Mouse (Mus musculus) granulocyte monocyte progenitor cell, adult 5-6 weeks (primary cell): ENCODE results near the gene Sbno1. TPM values are rescaled to one million over a fixed set of nuclear protein-coding genes. Genes with fewer than 3 reads are reported as not detected.
"Not testable (repeated sequence)": the region's sequence is repeated elsewhere in the genome, so short reads cannot be mapped to it uniquely, and the experiment has no call there.

ENCODE experiments used
- ATAC-seq: replicated peaks from 2 replicates; pipeline ENCODE4 v1.8.0; 2016; ENCODE audit warnings: mild to moderate bottlenecking, moderate TSS enrichment, inconsistent platforms; ENCODE audit not compliant: poor library complexity, severe bottlenecking
- total RNA-seq, 2 experiments: library from RNA; stranded (forward) in 1 of 2; stranded (reverse) in 1 of 2; fragments of 200-712, 200-1000 nt in 1 of 2; fragments of >200 nt in 1 of 2; fragmentation: Nextera tagmentation in 1 of 2; gene quantifications; 2 replicates each; pipeline ENCODE4 v1.2.3; 2014 to 2017

Sbno1 gene
- total RNA-seq, 2 experiments from 2014 or later: 135 to 167 TPM

DNA sequence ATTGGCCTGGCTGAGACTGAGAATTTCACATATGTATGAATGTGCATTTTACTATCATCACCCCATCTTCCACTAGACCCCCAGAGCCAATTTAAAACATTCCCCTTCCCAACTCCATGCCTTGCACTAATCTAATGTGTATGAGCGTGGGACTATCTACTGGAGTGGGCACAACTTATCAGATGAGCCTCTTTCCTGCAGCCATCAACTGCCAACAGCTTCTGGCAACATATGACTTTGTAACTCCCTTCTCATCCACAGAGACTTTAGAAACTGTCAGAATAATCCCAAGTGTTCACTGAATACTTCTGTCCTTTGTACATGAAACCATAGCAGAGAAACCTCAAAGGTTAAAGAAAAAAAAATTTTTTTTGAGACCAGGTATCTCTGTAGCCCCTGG, 45.7 kb downstream of the Sbno1 start:
- no peak for ATAC-seq

DNA sequence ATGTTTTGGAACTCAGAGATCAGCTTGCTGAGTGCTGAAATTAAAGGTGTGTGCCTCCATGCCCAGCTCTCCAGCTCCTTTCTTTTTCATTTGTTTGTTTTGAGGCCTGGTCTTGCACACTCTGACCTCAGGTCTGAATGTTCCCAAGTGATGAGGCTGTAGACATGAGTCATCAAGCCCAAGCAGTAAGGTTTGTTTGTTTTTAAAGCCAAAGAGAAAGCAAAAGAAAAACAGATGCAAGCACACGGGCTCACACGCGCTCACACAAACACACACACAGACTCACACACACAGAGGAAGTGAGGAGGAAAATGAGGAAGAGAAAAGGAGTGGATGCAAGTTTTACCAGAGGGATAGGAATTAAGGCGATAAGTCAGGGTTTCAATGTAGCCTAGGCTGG, 48.7 kb downstream of the Sbno1 start:
- peak; percentile 22; the same call in 1 of the 2 replicates for ATAC-seq

DNA sequence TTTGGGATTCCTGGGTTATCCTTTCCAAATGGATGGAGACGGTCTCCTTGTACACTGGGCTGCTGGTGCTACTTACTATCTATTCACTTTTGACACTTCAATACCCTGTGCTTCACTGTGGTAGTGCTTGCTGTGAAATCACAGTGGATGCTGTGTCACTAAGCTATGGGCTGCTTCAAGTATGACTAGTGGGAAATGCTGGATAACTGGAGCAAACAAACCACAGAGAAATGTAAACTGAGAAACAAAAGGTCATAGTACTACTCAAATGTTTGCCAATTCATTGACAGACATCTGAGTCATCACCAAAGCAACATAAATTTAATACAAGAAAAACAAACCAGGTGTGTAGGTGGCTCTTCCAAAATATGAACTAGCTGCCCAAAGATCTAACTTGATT, 49.4 kb downstream of the Sbno1 start:
- no peak for ATAC-seq

DNA sequence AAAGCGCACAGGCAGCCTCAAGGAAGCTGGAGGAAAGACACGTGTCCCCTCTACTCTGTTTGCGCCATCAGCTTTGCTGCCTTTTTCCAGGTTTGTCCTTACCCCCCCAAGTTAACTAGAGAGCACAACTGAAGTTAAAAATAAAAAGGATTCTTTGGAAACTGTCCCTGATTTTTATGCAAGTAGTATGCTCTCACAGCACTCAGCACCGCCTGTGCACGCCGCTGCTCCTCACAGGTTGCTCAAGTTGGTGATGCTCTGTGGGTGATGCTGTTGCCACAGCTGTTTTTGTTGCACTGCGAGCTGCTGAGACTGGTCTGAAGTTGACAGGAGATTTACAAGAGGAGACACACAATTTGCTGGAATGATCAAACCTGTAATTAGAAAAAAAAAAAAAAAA, 51.5 kb downstream of the Sbno1 start:
- no peak for ATAC-seq

DNA sequence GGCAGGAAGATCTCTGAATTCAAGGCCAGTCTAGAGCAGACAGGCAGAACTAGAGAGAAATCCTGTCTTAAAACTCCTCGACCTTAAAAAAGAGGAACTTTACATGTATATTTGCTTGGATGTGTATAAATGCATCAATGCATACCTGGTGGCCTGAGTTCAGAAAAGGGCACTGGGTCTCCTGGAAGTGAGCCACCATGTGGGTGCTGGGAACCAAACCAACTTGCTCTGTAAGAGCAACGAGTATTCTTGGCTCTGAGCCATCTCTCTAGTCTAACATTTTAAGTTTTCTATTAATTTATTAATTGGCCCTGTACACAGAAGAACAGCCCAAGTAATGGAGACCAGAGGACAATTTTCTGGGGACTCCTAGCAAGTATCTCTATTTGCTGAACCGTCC, 59.1 kb downstream of the Sbno1 start:
- no peak for ATAC-seq

GRCm38 (mm10) chr5:124365754-124366153, 60.0 kb downstream of the Sbno1 start:
- ATAC-seq: no peak

DNA sequence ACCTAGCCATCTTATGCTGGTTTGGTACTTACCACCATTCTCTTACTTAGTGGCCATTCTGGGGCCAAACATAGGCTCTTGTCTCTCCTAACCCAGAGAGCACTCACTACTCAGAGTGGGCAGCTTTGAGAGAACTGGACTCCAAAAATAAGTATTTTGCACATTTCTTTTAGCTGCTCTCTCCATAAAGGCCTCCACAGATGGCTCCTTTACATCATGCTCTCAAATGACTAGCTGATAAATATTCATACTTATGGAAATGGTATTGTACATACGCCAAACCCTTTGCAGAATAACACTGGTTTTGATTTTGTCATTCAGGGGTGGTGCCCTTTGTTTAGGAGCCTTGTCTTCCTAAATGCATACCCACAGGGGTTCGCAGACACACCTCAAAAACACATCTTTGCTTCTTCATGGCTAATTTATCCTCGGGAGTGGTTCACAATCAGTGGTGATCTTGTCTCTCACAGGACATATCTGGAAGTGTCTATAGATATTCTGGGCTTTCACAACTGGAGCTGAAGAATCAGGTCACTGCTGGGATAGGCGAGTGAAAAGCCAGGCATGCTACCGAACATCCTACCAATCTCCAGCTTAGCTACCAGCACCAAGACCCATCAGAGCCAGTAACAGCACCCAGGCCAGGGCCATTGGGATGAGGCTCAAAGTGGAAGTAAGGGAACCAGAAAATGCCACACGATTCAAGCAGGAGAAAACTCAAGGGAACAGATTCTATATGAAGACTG, 61.5 kb downstream of the Sbno1 start:
- ATAC-seq: no peak

GRCm38 (mm10) chr5:124362982-124363381, 62.8 kb downstream of the Sbno1 start, which contains the start of gene Cdk2ap1:
Gene Cdk2ap1, minus strand, starts transcription at chr5:124363082.
- not testable (repeated sequence) for ATAC-seq

- no peak for ATAC-seq
Observed at GRCm38 (mm10) chr5:124359641-124360040, 66.2 kb downstream of the Sbno1 start.

- ATAC-seq: no peak
Observed at GRCm38 (mm10) chr5:124356695-124357094, 69.1 kb downstream of the Sbno1 start.

DNA sequence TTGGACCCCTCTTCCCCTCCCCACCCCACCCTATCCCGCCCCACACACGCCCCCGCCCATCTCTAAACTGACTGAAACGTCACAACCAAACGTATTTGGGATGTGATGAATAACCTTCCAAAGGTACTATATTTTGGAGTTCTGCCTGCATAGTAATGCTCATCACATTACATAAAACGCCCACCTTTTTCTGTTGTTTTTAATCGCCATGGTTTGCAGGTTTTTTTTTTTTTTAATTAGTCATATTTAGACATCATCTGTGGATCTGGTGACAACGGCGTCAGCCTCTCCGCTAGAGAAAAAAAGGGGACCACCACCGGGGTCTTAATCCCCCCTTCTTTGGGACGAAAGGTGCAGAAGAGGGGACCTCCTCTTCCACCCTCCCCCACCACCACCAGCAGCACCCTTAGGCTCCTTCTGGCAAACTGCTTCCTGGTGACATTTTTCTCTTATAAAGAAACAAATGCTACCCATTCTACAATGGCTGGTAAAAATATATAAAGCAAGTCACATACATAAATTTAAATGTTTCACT, 70.3 kb downstream of the Sbno1 start:
- ATAC-seq: no peak

GRCm38 (mm10) chr5:124354574-124355424, 71.0 kb downstream of the Sbno1 start:
- ATAC-seq: peak; percentile 25

DNA sequence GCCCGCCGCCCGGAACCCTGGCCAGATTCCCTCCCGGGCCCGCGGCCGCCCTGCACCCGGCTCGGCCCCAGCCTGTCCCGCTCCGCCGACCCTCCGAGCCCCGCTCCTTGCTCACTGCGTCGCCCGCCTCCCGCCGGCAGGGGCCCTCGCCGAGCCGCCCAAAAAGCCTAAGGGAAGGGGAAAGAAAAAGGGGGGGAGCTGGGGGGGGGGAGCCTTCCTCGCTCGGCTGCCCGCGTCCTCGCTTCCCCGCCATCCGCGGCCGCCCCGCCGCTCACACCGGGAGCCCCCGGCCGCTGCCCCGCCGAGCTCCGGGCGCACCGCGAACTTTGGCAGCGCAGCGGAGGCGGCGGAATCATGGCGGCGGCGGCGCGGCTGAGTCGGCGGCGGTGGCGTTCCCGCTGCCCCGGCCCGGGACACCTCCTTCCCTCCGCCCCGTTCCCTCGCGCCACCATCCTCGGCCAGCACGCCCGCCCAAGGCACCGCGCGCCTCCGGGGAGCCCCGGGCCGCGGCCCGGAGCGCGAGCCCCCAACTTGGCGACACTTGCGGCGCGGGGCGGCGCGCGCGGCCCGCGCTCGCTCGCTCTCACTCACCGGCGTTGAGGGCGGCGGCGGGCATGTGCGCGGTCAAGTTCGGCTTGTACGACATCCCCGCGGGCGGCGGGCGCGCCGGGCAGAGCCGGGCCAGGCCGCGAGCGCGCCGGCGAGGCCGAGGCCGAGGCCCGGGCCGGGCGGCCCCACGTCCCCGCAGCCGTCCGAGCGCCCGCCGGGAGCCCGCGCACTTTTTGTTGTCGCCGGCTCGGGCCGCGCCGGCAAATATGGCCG, 71.9 kb downstream of the Sbno1 start:
- ATAC-seq: peak; percentile 24

GRCm38 (mm10) chr5:124353011-124353725, 72.6 kb downstream of the Sbno1 start:
- peak; percentile 12 for ATAC-seq

DNA sequence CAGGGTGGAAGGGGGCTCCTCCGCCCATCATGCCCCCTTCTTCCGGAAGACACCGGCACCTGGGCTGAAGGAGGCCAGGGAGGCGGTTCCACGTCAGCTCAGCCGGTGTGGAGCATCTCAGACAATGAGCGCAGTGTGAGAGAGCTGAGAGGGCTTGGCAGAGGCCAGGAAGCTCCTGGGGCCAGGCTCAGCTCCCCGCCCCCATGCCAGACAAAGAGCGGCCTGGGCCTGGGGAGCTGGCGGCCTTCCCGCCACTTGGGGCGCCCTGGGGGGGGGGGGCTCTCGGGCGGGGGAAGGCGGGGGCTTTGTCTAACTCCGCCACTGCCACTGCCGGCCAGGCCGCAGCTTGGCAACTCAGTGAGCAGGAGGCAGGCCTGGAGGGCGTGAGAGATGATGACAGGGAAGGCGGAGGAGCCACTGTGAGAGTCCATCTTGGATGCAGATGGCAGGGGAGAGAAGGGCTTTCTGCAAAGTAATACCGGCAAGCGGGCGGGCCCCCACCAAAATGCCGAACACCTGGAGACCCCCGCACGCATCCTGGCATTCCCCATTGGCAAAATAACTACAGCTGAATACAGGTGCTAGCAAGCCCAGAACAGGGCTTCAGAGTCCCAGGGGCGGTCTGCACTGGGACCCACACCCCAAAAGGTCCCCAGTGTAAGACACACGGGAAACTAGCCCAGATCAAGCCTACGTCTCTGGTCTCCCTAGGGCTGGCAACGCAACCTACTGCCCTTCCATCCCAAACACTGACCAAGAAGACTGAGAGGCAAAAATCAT, 73.5 kb downstream of the Sbno1 start:
- ATAC-seq: peak; percentile 60

- no peak for ATAC-seq
Observed at GRCm38 (mm10) chr5:124351604-124352003, 74.2 kb downstream of the Sbno1 start.

DNA sequence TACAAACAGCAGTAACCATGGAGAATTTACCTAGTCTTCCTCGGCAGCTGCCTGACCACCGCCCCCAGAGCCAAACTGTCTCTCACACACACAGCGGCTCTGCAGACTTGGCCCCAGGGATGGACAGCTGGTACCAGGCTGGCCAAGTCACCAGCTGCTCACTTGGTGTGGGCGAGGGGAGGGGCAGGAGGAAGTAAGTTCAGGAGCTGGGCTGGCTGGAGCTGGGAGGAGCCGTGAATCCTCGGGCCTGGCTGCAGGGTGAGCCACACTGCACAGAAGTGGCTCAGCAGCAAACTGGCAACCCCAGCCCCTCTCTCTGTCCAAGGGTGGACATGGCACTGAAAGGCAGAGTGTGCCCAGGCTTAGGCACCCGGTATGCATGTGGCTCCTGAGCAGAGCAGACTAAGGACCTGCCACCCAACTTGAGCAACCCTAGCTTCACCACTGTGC, 74.7 kb downstream of the Sbno1 start:
- ATAC-seq: peak; percentile 61

DNA sequence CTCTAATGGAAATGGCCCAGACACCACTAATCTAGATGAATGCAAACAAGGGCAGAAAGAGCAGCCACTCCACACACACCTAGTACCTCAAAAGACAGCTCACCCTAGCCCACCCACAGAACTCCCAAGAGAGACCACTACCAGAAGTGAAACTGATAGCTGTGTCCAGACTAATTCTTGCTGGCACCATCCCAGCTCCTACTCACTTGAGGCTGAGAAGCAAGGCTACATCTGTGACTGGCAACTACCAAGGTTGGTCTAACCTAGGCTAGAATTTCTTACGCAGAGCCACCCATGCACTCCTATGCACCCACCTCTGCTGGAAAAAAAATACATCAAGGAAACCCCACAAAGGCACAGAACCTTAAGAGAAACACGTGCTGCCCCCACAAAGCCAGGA, 75.5 kb downstream of the Sbno1 start:
- ATAC-seq: no peak

DNA sequence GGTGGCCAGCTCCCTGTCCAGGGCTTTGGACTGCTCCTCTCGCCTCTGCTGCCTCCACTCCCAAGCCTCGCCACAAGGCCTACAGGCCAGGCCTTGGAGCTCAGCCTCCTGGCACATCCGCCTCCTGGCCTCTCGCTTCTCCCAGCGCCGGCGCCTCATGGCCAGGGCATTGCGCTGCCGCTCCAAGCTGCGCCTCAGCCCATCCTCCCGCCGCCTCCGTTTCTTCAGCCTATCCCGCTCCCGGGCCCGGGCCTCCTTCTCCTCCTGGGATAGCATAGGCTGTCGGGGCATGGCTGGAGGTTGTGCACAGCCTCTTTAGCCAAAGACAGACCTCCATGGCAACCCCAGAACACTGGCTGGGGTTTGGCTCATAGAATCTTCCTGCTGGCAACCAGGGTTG, 76.6 kb downstream of the Sbno1 start:
- no peak for ATAC-seq
